Mouse (Mus musculus): Measurements from ENCODE around the gene Olfr1153. TPM values are rescaled to one million over a fixed set of nuclear protein-coding genes. Genes with fewer than 3 reads are reported as not detected.

Gene Olfr1153
- polyA plus RNA-seq (2015; fragmentation: Nextera tagmentation; extraction: Ambion mirVana): not detected in 2 replicates

DNA sequence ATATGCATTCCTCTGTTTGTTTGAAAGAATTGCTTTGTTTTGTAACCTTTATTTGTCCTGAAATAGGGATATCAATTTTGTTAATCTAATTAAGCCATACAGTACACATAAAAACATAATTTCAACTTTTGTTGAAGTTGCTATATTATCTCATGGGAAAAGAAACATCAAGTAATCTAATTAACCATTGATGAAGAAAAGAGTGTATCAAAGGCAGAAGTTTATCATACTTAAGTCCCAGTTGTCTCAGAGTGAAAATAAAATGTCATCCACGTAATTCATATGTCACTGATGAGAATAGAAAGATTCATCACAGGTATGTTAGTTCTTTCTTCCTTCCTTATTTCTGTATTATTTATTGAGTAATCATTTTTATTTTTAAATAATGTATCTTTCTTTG lies at the start of gene Olfr1153:
Gene Olfr1153, plus strand, starts transcription at position 301 of the 400 bp plus-strand sequence.
- H3K36me3 ChIP-seq (ENCODE audit: insufficient read depth, low read length): no peaks in the 10 kb centered on the region
- H3K4me1 ChIP-seq (ENCODE audit: insufficient read depth, low read depth, low read length): no peaks in the 10 kb centered on the region
- H3K4me2 ChIP-seq (replicated peaks; ENCODE audit: low read depth, low read length): no peak within 1 kb of the TSS
- no peak for TF ChIP-seq EP300 (IDR thresholded peaks at IDR 0.05)
- TF ChIP-seq CTCF (IDR thresholded peaks at IDR 0.05): no peak
- H3K27ac ChIP-seq (ENCODE audit: low read length): no peak within 1 kb of the TSS
- H3K4me3 ChIP-seq (ENCODE audit: low read depth, low read length): no peak within 1 kb of the TSS
- H3K9ac ChIP-seq (replicated peaks; ENCODE audit: low read depth): no peak within 1 kb of the TSS
- WGBS: 58% methylated on average over 1 of the region's 1 CpGs
- no peak for DNase-seq (ENCODE audit: low spot score)
- no peaks in the 10 kb centered on the region for H3K9me3 ChIP-seq (ENCODE audit: low read length)
- no peak for ATAC-seq
- H3K27me3 ChIP-seq (replicated peaks; ENCODE audit: insufficient read depth, low read length): no peaks in the 10 kb centered on the region

GRCm38 (mm10) chr2:87855562-87855961 lies 39.2 kb upstream of the Olfr1153 start, which contains the start of gene Olfr1151:
Gene Olfr1151, plus strand, starts transcription at chr2:87855862.
- ATAC-seq: no peak
- no peak within 1 kb of the TSS for H3K4me3 ChIP-seq (ENCODE audit: low read depth, low read length)
- H3K27ac ChIP-seq (ENCODE audit: low read length): no peak within 1 kb of the TSS
- DNase-seq (ENCODE audit: low spot score): no peak
- TF ChIP-seq EP300 (IDR thresholded peaks at IDR 0.05) (no peak), CTCF (IDR thresholded peaks at IDR 0.05) (no peak)
- no peak within 1 kb of the TSS for H3K4me2 ChIP-seq (replicated peaks; ENCODE audit: low read depth, low read length)
- no peaks in the 10 kb centered on the region for H3K36me3 ChIP-seq (ENCODE audit: insufficient read depth, low read length)
- H3K27me3 ChIP-seq (replicated peaks; ENCODE audit: insufficient read depth, low read length): no peaks in the 10 kb centered on the region
- H3K9me3 ChIP-seq (ENCODE audit: low read length): no peaks in the 10 kb centered on the region
- WGBS: 81% methylated on average over 1 of the region's 1 CpGs
- H3K4me1 ChIP-seq (ENCODE audit: insufficient read depth, low read depth, low read length): no peaks in the 10 kb centered on the region
- no peak within 1 kb of the TSS for H3K9ac ChIP-seq (replicated peaks; ENCODE audit: low read depth)

GRCm38 (mm10) chr2:87866192-87866591 lies 28.6 kb upstream of the Olfr1153 start, which contains the start of gene Olfr1152:
Gene Olfr1152, plus strand, starts transcription at chr2:87866492.
- ATAC-seq: no peak
- Histone ChIP-seq H3K36me3 (ENCODE audit: insufficient read depth, low read length) (no peaks in the 10 kb centered on the region), H3K4me1 (ENCODE audit: insufficient read depth, low read depth, low read length) (no peaks in the 10 kb centered on the region), H3K9me3 (ENCODE audit: low read length) (no peaks in the 10 kb centered on the region), H3K4me2 (replicated peaks; ENCODE audit: low read depth, low read length) (no peak within 1 kb of the TSS), H3K9ac (replicated peaks; ENCODE audit: low read depth) (no peak within 1 kb of the TSS), H3K27ac (ENCODE audit: low read length) (no peak within 1 kb of the TSS), H3K27me3 (replicated peaks; ENCODE audit: insufficient read depth, low read length) (no peaks in the 10 kb centered on the region), H3K4me3 (ENCODE audit: low read depth, low read length) (no peak within 1 kb of the TSS)
- TF ChIP-seq EP300 (IDR thresholded peaks at IDR 0.05) (no peak), CTCF (IDR thresholded peaks at IDR 0.05) (no peak)
- DNase-seq (ENCODE audit: low spot score): no peak

DNA sequence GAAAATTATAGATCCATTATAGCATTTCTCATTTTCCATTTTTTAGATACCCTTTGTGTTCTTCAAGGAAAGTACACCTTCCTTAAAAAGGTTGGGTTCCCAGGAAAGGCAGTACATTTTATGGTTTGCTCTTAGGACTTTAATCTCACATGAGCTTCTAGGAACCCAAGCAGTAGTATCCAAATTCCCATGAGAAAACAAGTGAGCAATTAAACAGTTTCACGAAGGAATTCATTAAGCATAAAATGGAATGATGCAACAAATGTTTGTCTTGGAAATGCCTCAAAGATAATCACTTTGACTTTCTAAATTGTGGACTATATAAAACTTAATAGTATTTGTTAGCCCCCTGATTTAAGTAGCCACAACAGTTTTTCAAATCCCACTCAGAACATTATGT lies 10.3 kb downstream of the Olfr1153 start, which contains the start of gene Olfr1154:
Gene Olfr1154, minus strand, starts transcription at position 101 of the 400 bp plus-strand sequence.
- WGBS: 80% methylated on average over 1 of the region's 1 CpGs
- H3K4me3 ChIP-seq (ENCODE audit: low read depth, low read length): no peak within 1 kb of the TSS
- H3K27me3 ChIP-seq (replicated peaks; ENCODE audit: insufficient read depth, low read length): no peaks in the 10 kb centered on the region
- no peak within 1 kb of the TSS for H3K27ac ChIP-seq (ENCODE audit: low read length)
- H3K9me3 ChIP-seq (ENCODE audit: low read length): no peaks in the 10 kb centered on the region
- no peak for DNase-seq (ENCODE audit: low spot score)
- H3K36me3 ChIP-seq (ENCODE audit: insufficient read depth, low read length): no peaks in the 10 kb centered on the region
- H3K4me2 ChIP-seq (replicated peaks; ENCODE audit: low read depth, low read length): no peak within 1 kb of the TSS
- TF ChIP-seq CTCF (IDR thresholded peaks at IDR 0.05) (no peak), EP300 (IDR thresholded peaks at IDR 0.05) (no peak)
- no peaks in the 10 kb centered on the region for H3K4me1 ChIP-seq (ENCODE audit: insufficient read depth, low read depth, low read length)
- ATAC-seq: no peak
- H3K9ac ChIP-seq (replicated peaks; ENCODE audit: low read depth): no peak within 1 kb of the TSS

- Histone ChIP-seq H3K36me3 (ENCODE audit: insufficient read depth, low read length) (no peaks in the 10 kb centered on the region), H3K4me1 (ENCODE audit: insufficient read depth, low read depth, low read length) (no peaks in the 10 kb centered on the region), H3K9me3 (ENCODE audit: low read length) (no peaks in the 10 kb centered on the region), H3K4me3 (ENCODE audit: low read depth, low read length) (no peak within 1 kb of the TSS), H3K9ac (replicated peaks; ENCODE audit: low read depth) (no peak within 1 kb of the TSS), H3K4me2 (replicated peaks; ENCODE audit: low read depth, low read length) (no peak within 1 kb of the TSS), H3K27ac (ENCODE audit: low read length) (no peak within 1 kb of the TSS), H3K27me3 (replicated peaks; ENCODE audit: insufficient read depth, low read length) (no peaks in the 10 kb centered on the region)
- ATAC-seq: no peak
- WGBS: 97% methylated on average over 1 of the region's 1 CpGs
- TF ChIP-seq CTCF (IDR thresholded peaks at IDR 0.05) (no peak), EP300 (IDR thresholded peaks at IDR 0.05) (no peak)
- no peak for DNase-seq (ENCODE audit: low spot score)
These were observed 50.3 kb downstream of the Olfr1153 start, which contains the start of gene Olfr1155 for GRCm38 (mm10) chr2:87945037-87945436. Gene Olfr1155, minus strand, starts transcription at chr2:87945137.

Other genes with a start within 250 kb of the Olfr1153 start
- gene Olfr1133, start 247.6 kb upstream of the Olfr1153 start, polyA plus RNA-seq (2015; fragmentation: Nextera tagmentation; extraction: Ambion mirVana): not detected in 2 replicates
- gene Olfr1134, start 236.5 kb upstream of the Olfr1153 start, polyA plus RNA-seq (2015; fragmentation: Nextera tagmentation; extraction: Ambion mirVana): not detected in 2 replicates
- gene Olfr1135, start 221.3 kb upstream of the Olfr1153 start, polyA plus RNA-seq (2015; fragmentation: Nextera tagmentation; extraction: Ambion mirVana): not detected in 2 replicates
- gene Olfr1136, start 201.0 kb upstream of the Olfr1153 start, polyA plus RNA-seq (2015; fragmentation: Nextera tagmentation; extraction: Ambion mirVana): not detected in 2 replicates
- gene Olfr1137, start 181.8 kb upstream of the Olfr1153 start, polyA plus RNA-seq (2015; fragmentation: Nextera tagmentation; extraction: Ambion mirVana): not detected in 2 replicates
- gene Olfr1138, start 155.0 kb upstream of the Olfr1153 start, polyA plus RNA-seq (2015; fragmentation: Nextera tagmentation; extraction: Ambion mirVana): not detected in 2 replicates
- gene Olfr1140, start 151.2 kb upstream of the Olfr1153 start, polyA plus RNA-seq (2015; fragmentation: Nextera tagmentation; extraction: Ambion mirVana): not detected in 2 replicates
- not detected in 2 replicates for gene Olfr1141, start 141.0 kb upstream of the Olfr1153 start, polyA plus RNA-seq (2015; fragmentation: Nextera tagmentation; extraction: Ambion mirVana)
- not detected in 2 replicates for gene Olfr152, start 115.5 kb upstream of the Olfr1153 start, polyA plus RNA-seq (2015; fragmentation: Nextera tagmentation; extraction: Ambion mirVana)
- gene Olfr1143, start 94.4 kb upstream of the Olfr1153 start, polyA plus RNA-seq (2015; fragmentation: Nextera tagmentation; extraction: Ambion mirVana): not detected in 2 replicates
- gene Olfr1145, start 85.1 kb upstream of the Olfr1153 start, polyA plus RNA-seq (2015; fragmentation: Nextera tagmentation; extraction: Ambion mirVana): not detected in 2 replicates
- not detected in 2 replicates for gene Olfr1148, start 64.4 kb upstream of the Olfr1153 start, polyA plus RNA-seq (2015; fragmentation: Nextera tagmentation; extraction: Ambion mirVana)
- gene Olfr1150-ps1, start 51.0 kb upstream of the Olfr1153 start, polyA plus RNA-seq (2015; fragmentation: Nextera tagmentation; extraction: Ambion mirVana): not detected in 2 replicates
- gene Olfr1151, start 39.1 kb upstream of the Olfr1153 start, polyA plus RNA-seq (2015; fragmentation: Nextera tagmentation; extraction: Ambion mirVana): not detected in 2 replicates
- gene Olfr1152, start 28.5 kb upstream of the Olfr1153 start, polyA plus RNA-seq (2015; fragmentation: Nextera tagmentation; extraction: Ambion mirVana): not detected in 2 replicates
- not detected in 2 replicates for gene Olfr1154, start 10.2 kb downstream of the Olfr1153 start, polyA plus RNA-seq (2015; fragmentation: Nextera tagmentation; extraction: Ambion mirVana)
- gene Olfr1155, start 50.2 kb downstream of the Olfr1153 start, polyA plus RNA-seq (2015; fragmentation: Nextera tagmentation; extraction: Ambion mirVana): not detected in 2 replicates
- gene Olfr1156, start 58.1 kb downstream of the Olfr1153 start, polyA plus RNA-seq (2015; fragmentation: Nextera tagmentation; extraction: Ambion mirVana): not detected in 2 replicates
- gene Olfr1157, start 73.3 kb downstream of the Olfr1153 start, polyA plus RNA-seq (2015; fragmentation: Nextera tagmentation; extraction: Ambion mirVana): not detected in 2 replicates
- gene Olfr74, start 79.7 kb downstream of the Olfr1153 start, polyA plus RNA-seq (2015; fragmentation: Nextera tagmentation; extraction: Ambion mirVana): not detected in 2 replicates
- gene Olfr1158, start 95.2 kb downstream of the Olfr1153 start, polyA plus RNA-seq (2015; fragmentation: Nextera tagmentation; extraction: Ambion mirVana): not detected in 2 replicates
- gene Olfr1160, start 113.3 kb downstream of the Olfr1153 start, polyA plus RNA-seq (2015; fragmentation: Nextera tagmentation; extraction: Ambion mirVana): not detected in 2 replicates
- not detected in 2 replicates for gene Olfr1161, start 127.8 kb downstream of the Olfr1153 start, polyA plus RNA-seq (2015; fragmentation: Nextera tagmentation; extraction: Ambion mirVana)
- gene Olfr73, start 142.7 kb downstream of the Olfr1153 start, polyA plus RNA-seq (2015; fragmentation: Nextera tagmentation; extraction: Ambion mirVana): not detected in 2 replicates
- not detected in 2 replicates for gene Olfr1162, start 156.2 kb downstream of the Olfr1153 start, polyA plus RNA-seq (2015; fragmentation: Nextera tagmentation; extraction: Ambion mirVana)
- not detected in 2 replicates for gene Olfr1163, start 176.9 kb downstream of the Olfr1153 start, polyA plus RNA-seq (2015; fragmentation: Nextera tagmentation; extraction: Ambion mirVana)
- not detected in 2 replicates for gene Olfr1164, start 199.0 kb downstream of the Olfr1153 start, polyA plus RNA-seq (2015; fragmentation: Nextera tagmentation; extraction: Ambion mirVana)
- gene Olfr1166, start 233.3 kb downstream of the Olfr1153 start, polyA plus RNA-seq (2015; fragmentation: Nextera tagmentation; extraction: Ambion mirVana): not detected in 2 replicates

All from lung, postnatal 0 days (tissue).